Mouse (Mus musculus) adipose tissue, adult 10 weeks (tissue): ENCODE measurements around the gene ccdc198. TPM values are rescaled to one million over a fixed set of nuclear protein-coding genes. Genes with fewer than 3 reads are reported as not detected.

Source experiments
- polyA plus RNA-seq: library from polyadenylated mRNA; stranded (reverse); fragments of 350-450 nt; fragmentation: Illumina TruSeq; extraction: RNeasy Lipid Tissue Mini Kit (QIAGEN cat#74804); gene quantifications from one replicate; pipeline ENCODE4 v1.2.3, GENCODE M21; 2014; ENCODE audit warnings: low read depth, low replicate concordance

The ccdc198 gene
- 80.6 TPM for polyA plus RNA-seq

DNA sequence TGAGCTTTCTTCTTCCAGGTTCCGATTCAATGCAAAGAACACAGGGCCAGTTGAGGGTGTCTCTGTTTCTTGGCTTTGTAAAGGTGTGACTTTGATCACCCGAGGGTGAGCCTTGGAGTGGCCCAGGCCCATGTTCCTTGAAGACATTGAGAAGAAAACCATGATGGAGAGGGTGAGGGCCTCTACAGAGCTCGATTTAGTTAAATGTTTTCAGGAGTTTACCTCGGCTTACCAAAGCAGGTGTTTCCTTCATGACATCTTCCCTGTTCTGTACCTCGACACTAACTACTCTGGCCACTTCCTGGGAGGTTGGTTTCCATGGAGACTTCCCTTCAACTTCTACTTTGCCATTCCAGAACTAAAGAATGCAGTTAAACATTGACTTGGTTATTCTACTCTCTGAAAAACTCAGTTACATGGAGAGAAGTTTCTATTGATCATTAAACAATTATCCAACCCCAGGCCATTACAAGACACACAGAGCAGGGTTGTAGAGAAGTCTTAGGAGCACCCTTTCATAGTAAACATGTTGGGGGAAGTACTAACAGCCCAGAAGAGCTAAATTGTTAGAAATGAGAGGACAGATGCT lies at the start of gene ccdc198:
TSS of gene ccdc198 (minus strand) at position 349 of the 589 bp plus-strand sequence.

DNA sequence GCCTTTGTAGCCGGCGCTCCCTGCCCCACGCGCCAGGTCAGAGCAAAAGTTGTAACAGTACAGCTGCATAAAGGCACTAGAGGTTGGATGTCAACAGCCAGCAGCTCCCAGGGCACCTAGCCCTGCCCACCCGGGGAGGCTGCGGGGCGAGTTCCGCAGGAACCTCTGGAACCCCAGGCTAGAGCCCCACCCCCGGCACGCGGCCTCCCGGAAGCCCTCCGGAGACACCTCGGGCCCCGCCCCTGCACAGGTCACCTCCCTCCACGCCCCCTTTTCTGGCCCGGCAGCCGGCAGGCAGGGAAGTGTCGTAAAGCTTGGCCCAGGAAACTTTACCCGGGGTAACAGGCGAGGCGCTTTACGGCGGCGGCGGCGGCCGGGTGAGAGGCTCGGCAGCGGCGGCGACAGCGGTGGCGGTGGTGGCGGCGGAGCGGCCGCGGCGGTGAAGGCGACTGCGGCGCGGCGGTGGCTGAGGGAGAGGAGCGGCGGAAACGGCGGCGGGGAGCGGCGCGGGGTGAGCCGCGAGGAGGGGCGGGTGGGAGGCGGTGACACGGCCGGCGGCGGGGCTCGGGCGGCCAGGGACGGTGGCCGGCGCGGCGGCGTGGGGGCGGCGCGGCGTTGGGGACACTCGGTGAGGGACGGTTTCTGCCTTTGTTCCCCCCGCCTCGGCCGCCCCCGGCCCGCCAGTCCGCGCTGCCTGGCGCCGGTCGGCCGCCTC lies 73.2 kb downstream of the ccdc198 start, which contains the start of gene Naa30:
TSS of gene Naa30 (plus strand) at position 360 of the 715 bp plus-strand sequence.

Other genes starting within 250 kb of the ccdc198 start
- gene Ap5m1, start 179.4 kb downstream of the ccdc198 start, polyA plus RNA-seq: 15.7 TPM
- gene Exoc5, start 178.8 kb downstream of the ccdc198 start, polyA plus RNA-seq: 19.2 TPM
- 16.2 TPM for gene Naa30, start 73.2 kb downstream of the ccdc198 start, polyA plus RNA-seq